Mouse (Mus musculus): ENCODE results near the gene Vill.

The Vill gene

DNA sequence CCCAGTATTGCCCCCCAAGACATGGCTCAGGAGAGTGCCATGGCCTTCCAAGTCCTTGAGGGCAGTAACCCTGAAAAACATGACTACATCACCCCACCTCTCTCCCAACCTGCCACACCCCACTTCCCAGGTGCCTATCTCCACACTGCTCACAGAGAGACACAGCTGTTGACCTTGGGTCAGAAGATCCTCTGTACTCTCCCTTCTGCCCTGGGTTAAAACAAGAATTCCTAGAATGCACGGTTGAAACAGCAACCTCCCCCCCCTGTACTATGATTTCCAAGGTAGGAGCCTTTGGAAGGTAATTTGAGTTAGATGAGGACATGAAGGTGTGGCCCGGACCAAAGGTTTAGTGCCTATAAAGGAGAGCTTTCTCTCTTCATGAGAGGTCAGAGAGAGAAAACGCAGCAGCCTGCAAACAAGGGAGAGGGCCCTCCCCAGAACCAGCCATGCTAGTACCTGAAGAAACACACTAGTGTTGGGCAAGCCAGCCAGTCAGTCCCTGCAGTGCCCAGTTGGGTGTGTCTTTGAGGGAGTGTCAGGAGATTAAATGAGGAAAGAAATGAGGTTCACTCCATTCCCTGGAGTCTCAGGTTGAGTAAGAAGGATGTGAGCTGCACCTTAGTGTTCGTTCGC lies 27.6 kb downstream of the Vill start:
- no peak for DNase-seq (ENCODE audit: low spot score in 2 of 2)

- DNase-seq (ENCODE audit: low spot score in 2 of 2) = no peak
Observed at GRCm38 (mm10) chr9:119082039-119082438, 29.5 kb downstream of the Vill start.

DNA sequence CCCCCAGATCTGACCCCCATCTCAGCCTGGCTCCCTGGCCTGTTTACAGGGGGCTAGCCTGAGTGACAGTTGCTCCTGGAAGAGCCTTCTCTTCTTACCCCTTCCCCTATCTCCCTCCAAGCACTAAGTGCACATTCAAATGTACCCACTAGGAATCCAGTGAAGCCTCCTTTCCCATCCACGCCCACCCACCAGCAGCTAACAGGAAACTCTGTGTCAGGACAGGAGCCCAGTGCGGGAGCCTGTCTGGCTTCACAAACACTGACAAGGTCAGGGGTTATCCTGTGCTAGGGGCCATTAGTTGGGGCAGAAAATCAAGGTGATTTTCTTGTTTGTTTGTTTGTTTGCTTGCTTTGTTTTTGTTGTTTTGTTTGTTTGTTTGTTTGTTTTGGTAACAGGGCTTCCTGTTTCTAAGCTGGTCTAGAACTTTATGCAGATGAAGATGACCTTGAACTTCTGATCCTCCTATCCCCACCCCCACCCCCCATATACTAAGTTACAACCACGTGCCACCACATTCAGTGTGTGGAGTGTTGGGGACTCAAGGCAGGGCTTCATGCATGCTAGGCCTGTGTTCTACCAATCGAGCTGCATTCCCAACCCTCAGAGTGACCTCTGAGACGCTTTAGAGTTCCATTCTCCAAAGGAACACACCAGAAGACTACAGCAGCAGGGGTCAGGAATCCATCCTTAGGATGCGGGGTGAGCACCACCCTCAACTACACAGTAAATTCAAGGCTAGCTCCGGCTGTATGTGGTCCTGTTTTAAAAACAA lies 30.3 kb downstream of the Vill start:
- no peak for DNase-seq (ENCODE audit: low spot score in 2 of 2)

DNA sequence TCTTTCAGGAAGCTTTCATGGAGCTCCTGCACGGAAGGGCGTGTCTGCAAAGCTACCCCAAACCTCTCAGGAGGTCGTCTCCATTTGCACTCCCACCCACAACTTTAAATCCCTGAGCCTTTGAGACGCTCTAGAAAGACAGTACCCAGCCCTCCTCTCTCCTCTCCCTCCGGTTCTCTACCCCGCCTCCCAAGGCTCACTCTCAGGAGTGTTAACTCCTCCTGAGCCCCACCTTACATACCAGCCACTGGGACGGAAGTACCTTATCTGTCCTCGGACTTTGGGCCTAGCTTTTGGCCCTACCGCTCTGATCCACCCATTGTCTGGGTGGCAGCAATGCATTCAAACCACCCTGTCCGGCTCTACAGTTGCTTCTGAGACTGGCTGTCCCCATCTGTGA lies 31.4 kb downstream of the Vill start:
- DNase-seq (ENCODE audit: low spot score in 2 of 2) = no peak

DNA sequence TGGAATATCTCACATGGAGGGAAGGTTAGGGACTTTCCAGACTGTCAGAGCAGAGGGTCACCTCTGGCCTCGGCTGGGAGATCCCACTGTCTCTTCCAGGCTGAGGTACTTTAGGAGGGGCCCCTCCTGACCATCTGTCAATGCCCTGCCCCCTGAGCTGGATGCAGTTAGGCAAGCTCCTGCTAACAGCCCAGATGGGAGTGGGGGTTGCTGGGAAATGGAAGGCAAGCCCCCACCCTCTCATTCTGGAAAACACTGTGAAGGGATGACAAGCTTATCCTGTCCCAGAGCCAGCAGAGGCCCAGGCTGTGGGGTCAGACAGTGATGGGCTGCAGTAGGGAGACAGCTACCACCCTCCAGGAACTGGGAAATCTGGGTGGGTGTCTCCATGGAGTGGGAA lies 33.9 kb downstream of the Vill start:
- no peak for DNase-seq (ENCODE audit: low spot score in 2 of 2)

DNA sequence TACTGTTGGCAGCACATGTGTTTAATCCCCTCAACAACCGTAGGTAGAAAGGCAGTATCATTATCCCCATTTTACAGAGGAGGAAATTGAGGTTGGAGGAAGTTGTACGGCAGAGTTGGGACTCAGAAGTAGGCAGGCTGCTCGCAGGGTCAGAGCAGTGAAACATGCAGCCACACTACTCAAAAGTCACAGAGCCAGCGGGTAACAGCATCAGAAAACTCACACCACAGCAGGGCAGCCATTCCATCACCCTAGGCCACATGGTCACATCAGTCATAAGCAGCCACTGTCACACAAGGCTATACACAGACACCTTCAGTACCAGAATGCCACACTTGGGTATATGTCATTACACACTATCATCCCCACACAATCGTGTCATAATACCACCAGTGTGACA lies 34.7 kb downstream of the Vill start:
- no peak for DNase-seq (ENCODE audit: low spot score in 2 of 2)

DNA sequence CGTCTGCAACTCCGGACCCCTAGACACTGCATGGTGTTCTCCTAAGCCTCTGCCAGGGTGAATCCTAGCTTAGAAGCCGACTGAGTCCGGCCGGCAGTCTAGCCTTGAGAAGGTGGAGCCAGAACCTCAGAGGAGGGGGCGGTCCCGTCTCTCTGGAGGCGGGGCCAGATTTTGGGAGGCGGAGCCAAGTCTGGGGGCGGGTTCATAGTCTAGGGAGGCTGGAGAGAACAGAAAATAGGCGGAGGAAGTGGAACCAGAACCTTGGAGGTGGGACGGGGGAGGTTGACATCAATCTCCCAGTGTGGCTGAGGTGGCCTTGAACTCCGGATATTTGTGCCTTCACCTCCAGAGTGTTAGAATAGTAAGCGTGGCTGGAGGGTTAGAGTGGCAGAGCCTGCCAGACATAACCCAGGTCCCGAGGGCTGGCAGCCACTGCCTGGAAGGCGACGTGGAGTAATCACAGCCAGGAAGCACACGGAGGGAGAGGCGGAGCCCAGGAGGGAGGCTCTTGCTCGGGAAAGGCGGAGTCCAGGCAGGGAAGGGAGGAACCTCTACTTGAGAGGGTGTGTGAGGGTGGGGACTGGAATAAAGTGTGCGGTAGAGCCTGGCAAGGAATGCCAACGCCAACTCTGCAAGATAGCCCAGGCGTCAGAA lies 35.7 kb downstream of the Vill start:
- DNase-seq (ENCODE audit: low spot score in 2 of 2) = peak; percentile 67 to 71

DNA sequence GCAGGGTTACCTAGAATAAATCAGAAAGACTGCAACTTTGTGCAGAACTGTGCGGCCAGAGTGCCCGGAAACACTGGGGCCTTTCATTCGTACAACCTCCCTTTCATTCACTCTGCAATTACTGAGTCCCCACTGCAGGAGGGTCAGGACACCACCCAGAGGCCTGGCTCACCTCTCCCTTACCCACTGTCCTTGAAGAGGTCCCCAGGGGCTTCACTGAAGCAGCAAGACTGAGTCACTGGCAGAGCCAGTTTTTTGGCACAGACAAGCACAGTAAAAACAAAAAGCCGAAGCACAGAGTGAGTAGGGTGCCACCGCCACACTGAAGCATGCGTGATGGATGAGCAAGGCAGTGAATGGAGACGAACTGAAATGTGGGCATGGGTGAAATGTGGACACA lies 36.9 kb downstream of the Vill start:
- no peak for DNase-seq (ENCODE audit: low spot score in 2 of 2)

DNA sequence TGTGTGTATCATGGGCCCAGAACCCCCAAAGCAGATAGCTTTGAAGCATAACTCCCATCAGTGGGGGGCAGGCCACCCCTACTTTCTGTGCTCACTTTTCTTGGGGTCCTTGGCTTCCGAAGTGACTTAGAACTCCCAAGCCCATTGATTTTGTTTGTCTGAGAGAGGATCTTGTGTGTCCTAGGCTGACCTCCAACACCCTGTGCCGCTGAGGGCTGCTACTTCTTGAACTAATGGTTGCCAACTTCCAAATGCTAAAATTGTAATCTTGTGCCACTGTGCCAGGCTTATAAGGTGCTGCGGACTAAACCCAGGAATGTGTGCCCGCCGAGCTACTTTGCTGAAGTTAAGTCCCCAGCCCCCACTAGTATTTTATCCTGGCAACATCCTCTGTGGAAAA lies 37.9 kb downstream of the Vill start:
- no peak for DNase-seq (ENCODE audit: low spot score in 2 of 2)

DNA sequence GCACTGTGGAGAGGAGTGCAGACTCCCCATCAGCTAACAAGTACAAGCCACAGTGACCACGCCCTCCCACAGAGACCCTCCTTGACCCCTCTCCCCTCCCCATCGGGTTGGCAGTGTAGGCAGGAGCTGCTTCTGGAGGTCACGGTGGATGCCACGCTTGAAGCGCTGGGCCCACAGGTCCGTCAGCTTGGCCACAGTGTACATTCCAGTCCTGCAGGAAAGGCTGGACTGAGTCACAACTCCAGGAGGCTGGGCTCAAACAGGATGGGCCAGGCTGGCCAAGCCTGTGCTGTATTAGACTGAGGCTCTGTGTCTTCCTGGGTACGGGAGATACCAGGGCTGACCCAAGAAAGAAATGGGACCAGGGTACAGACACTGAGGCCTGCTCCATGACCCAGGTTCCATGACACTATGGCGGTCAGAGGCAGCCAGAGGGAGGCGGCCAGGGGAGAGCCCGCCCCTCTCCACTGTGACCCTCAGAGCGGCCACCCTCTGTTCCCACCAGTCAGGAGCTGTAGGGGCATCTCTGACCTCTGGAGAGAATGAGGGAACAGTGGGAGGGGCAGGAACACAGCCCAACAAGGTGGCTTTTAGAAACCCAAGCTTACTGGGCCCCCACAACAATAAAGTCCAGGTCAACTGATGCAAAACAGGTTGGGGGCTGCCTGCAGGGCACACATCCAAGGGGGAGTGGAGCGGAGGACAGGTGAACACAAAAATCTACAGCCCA lies 39.2 kb downstream of the Vill start:
- no peak for DNase-seq (ENCODE audit: low spot score in 2 of 2)

- DNase-seq (ENCODE audit: low spot score in 2 of 2) = no peak
Observed at GRCm38 (mm10) chr9:119092473-119093418, 40.2 kb downstream of the Vill start.

- DNase-seq (ENCODE audit: low spot score in 2 of 2) = peak; percentile 22 to 28
Observed at GRCm38 (mm10) chr9:119093419-119094295, 41.1 kb downstream of the Vill start, which contains the start of gene Plcd1. TSS of gene Plcd1 (minus strand) at chr9:119093502.

DNA sequence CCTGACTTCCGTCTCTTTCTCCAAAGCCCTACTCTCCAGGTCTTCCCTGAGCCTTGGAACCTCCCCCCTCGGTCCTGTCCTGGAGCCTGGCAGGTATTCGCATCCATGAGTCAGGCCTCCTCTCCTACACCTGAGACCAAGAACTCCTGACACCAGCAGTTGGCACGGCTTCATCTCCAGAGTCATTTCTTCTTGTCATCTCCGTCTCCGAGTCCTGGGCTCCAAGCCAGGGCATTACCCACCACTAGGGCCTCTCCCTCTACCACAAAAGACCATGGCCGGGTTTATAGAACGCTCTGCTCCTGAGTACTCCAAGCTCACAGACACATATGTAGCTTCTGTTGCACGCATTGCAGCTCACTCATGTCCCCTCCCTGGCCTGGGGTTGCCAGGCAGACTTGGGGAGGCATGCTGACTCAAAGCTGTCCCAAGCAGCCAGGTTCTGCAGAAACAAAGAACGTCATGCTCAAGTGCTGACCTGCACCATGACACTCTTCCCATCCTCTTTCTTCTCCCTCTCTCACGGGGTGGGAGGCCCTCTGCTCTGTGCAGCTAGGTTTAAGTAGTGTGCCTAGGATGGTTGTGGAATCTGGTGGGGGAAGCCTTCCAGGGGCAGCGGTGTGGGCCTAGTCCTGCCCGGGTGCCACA lies 42.0 kb downstream of the Vill start:
- no peak for DNase-seq (ENCODE audit: low spot score in 2 of 2)

DNA sequence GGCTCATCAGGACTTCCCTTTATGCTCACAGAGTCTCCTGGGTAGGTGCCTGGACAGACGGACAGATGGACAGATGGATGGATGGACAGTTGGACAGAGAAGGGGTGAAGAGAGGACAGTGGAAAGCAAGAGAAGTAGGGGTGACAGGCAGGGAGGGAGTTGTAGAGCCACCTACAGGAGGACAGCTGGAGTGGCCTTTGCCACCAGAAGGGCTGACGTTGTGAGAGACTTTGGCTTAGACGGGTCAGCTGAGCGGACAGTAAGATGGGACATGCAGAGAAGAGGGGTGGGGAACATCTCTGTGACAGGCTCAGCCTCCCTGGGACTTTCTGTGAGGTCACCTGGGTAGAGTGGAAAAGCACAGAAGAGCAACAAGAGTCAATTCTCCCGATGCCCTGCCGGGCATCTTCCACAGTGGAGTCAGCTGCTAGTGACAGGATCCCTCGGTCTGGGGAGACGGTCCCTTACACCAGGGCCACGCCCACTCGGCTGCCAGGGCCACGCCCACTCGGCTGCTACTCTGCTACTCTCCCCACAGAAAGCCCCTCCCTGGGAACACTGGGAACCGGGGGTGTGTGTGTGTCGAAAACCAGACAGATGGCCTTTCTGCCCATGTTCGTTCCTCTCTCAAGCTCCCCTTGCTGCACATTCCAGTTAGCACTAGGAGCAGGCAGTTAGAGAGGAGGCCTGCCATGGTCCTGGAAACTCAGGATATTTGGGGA lies 47.8 kb downstream of the Vill start:
- no peak for DNase-seq (ENCODE audit: low spot score in 2 of 2)

GRCm38 (mm10) chr9:119101992-119102782 lies 49.6 kb downstream of the Vill start, which contains the start of gene Dlec1:
TSS of gene Dlec1 (plus strand) at chr9:119102478.
- DNase-seq (ENCODE audit: low spot score in 2 of 2) = peak; percentile 72 to 77

DNA sequence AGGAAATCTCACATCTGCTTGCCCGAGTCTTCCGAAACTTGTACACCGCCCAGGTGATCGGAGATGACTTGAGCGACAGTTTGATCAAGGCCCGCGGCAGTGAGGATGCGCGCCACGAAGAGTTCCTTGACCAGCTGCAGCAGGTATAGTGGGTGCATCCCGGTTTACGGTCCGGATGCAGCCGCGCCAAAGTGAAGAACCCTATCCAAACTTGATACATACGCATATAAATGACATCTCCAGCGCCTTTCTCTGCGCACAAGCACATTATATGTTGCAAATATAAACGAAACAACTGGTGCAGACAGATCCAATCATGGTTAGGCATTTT lies 50.2 kb downstream of the Vill start:
- peak in 1 of 2 experiments; percentile 15 for DNase-seq (ENCODE audit: low spot score in 2 of 2)

GRCm38 (mm10) chr9:119107566-119107965 lies 55.0 kb downstream of the Vill start:
- no peak for DNase-seq (ENCODE audit: low spot score in 2 of 2)

Data from spleen, postnatal 36 days (tissue).